Mouse (Mus musculus): ENCODE data around the gene Gpr107. TPM values are rescaled to one million over a fixed set of nuclear protein-coding genes. Genes with fewer than 3 reads are reported as not detected.

The Gpr107 gene
- polyA plus RNA-seq, 1 experiment from 2014 or later, result 27.8 TPM

DNA sequence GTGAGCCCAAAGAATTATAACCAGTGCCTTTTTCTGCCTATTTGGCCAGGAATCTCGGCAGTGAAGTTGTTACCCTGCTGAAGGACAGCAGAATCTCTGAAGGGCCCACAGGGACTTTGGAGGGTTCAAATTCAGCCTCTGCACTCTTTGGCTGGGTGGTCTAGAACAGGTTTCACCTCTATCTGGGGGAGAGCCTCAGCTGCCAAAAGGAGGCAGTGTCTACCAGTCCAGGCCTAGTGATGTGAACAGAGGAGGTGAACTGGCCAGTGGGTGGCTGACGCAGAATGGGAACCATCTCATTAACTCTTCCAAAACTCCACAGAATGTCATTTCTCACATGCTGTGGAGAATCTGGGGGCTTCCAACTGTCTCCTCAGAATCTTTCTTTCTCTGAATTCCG, 9.6 kb upstream of the Gpr107 start:
- Histone ChIP-seq H3K9me3 (ENCODE audit: control insufficient read depth, low read length) (no peaks in the 10 kb centered on the region), H3K4me1 (ENCODE audit: control insufficient read depth, insufficient read depth, low read length) (0 out of 2 replicates have a peak, but pooled peaks cover 3% of the 10 kb centered on the region), H3K27ac (ENCODE audit: low read depth, low read length) (no peak overlapping the region), H3K9ac (ENCODE audit: low read length) (no peak overlapping the region), H3K4me2 (peak overlapping the region; percentile 95), H3K27me3 (ENCODE audit: control insufficient read depth, insufficient read depth, low read length) (peaks cover 4% of the 10 kb centered on the region; the same call in 1 of the 2 replicates), H3K36me3 (ENCODE audit: control insufficient read depth, insufficient read depth, low read length) (no peaks in the 10 kb centered on the region), H3K4me3 (ENCODE audit: low read depth, low read length) (peak overlapping the region; percentile 83; the same call in 1 of the 2 replicates)
- DNase-seq (ENCODE audit: low spot score, missing footprints) (no peak), ATAC-seq (ENCODE audit: low FRiP score) (no peak)
- 34% methylated on average over 3 of the region's 3 CpGs for WGBS

DNA sequence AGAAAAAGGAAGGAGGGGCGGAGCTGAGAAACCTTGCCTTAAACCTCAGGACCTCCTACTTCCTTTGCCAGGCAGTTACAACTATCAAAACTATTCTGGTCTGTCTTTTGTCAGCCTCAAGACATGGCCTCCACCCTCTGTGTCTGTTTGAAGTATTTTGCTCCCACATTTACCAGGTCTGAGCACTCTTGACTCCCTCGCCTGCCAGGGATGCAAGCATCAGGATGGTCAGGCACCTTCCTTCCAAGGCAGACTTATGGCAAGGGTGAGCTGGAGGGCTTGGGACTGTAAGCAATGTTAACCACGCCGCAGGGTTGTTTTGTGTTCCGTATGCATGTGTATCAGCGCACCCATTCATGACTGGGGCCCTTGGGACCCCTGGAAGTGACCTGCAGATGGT, 8.8 kb upstream of the Gpr107 start:
- DNase-seq (ENCODE audit: low spot score, missing footprints) (peak; percentile 53), ATAC-seq (ENCODE audit: low FRiP score) (no peak)
- no peaks in the 10 kb centered on the region for H3K9me3 ChIP-seq (ENCODE audit: control insufficient read depth, low read length)
- H3K4me3 ChIP-seq (ENCODE audit: low read depth, low read length), result no peak overlapping the region
- H3K36me3 ChIP-seq (ENCODE audit: control insufficient read depth, insufficient read depth, low read length), result no peaks in the 10 kb centered on the region
- H3K27ac ChIP-seq (ENCODE audit: low read depth, low read length), result no peak overlapping the region
- H3K27me3 ChIP-seq (ENCODE audit: control insufficient read depth, insufficient read depth, low read length), result peaks cover 4% of the 10 kb centered on the region; the same call in 1 of the 2 replicates
- H3K4me2 ChIP-seq, result no peak overlapping the region
- no peak overlapping the region for H3K9ac ChIP-seq (ENCODE audit: low read length)
- 78% methylated on average over 6 of the region's 6 CpGs for WGBS
- 0 out of 2 replicates have a peak, but pooled peaks cover 3% of the 10 kb centered on the region for H3K4me1 ChIP-seq (ENCODE audit: control insufficient read depth, insufficient read depth, low read length)

DNA sequence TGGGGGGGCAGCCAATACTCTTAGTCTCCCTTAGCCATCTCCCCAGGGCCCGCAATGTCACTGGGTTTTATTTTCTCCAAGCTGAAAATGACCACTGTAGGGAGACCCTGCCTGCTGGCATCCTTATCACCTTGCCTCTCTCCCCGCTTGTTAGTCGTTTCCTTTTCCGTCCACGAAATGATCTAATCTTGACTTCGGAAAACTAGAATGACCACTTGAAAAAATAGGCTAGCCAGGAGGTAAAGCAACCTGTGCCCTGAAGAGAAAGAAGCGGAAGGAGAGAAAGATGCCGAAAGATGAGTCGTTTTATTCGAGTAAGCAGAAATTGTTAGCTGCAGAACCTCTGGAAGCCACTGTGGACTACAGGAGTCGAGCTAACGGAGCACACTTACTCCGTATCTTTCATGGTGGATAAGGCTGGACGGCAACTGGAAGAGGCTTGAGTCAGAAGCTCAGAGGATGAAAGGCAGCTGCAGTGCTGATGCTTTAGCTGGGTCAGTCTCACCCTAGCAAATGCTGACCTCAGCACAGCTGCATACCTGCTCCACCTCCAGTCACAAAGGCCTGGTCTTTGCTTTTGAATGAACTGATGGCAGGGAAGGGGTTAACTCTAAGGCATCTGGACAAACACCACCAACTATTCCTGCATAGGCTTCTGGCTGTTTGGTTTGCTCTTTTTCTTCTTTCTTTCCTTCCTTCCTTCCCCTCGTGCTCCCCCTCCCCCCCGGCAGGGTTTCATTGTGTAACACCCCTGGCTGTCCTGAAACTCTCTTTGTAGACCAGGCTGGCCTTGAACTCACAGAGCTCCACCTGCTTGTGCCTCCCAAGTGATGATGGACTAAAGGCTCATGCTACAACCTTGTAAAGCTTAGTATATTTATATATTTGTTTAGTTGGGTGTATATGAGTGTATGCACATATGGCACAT, 8.1 kb upstream of the Gpr107 start:
- ATAC-seq (ENCODE audit: low FRiP score) (no peak), DNase-seq (ENCODE audit: low spot score, missing footprints) (peak; percentile 74)
- peaks cover 4% of the 10 kb centered on the region; the same call in 1 of the 2 replicates for H3K27me3 ChIP-seq (ENCODE audit: control insufficient read depth, insufficient read depth, low read length)
- no peaks in the 10 kb centered on the region for H3K36me3 ChIP-seq (ENCODE audit: control insufficient read depth, insufficient read depth, low read length)
- WGBS, result 83% methylated on average over 16 of the region's 16 CpGs
- no peak overlapping the region for H3K27ac ChIP-seq (ENCODE audit: low read depth, low read length)
- H3K9me3 ChIP-seq (ENCODE audit: control insufficient read depth, low read length), result no peaks in the 10 kb centered on the region
- H3K9ac ChIP-seq (ENCODE audit: low read length), result no peak overlapping the region
- no peak overlapping the region for H3K4me3 ChIP-seq (ENCODE audit: low read depth, low read length)
- no peak overlapping the region for H3K4me2 ChIP-seq
- H3K4me1 ChIP-seq (ENCODE audit: control insufficient read depth, insufficient read depth, low read length), result 0 out of 2 replicates have a peak, but pooled peaks cover 3% of the 10 kb centered on the region

DNA sequence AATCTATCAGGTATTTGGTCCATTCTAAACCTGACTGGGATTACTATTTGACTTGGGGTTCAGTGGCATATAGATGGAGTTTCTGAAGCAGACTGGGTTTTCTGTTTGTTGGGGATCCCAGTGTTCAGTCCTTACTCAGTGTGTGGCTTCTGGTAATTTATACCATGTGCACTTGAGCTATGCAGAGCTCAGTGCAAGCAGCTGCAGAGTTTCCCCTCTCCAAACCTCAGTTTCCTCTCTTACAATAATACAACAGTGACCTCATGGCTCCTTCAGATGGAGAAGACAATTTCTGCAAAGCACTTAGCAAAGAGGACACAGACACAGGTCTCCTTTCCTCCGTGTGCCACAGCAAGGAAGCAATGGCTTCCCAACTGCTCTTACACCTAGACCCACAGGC, 7.2 kb upstream of the Gpr107 start:
- Histone ChIP-seq H3K9ac (ENCODE audit: low read length) (no peak overlapping the region), H3K27me3 (ENCODE audit: control insufficient read depth, insufficient read depth, low read length) (peaks cover 3% of the 10 kb centered on the region; the same call in 1 of the 2 replicates), H3K4me3 (ENCODE audit: low read depth, low read length) (no peak overlapping the region), H3K4me2 (no peak overlapping the region), H3K36me3 (ENCODE audit: control insufficient read depth, insufficient read depth, low read length) (no peaks in the 10 kb centered on the region), H3K9me3 (ENCODE audit: control insufficient read depth, low read length) (no peaks in the 10 kb centered on the region), H3K27ac (ENCODE audit: low read depth, low read length) (no peak overlapping the region), H3K4me1 (ENCODE audit: control insufficient read depth, insufficient read depth, low read length) (0 out of 2 replicates have a peak, but pooled peaks cover 3% of the 10 kb centered on the region)
- ATAC-seq (ENCODE audit: low FRiP score), result no peak
- DNase-seq (ENCODE audit: low spot score, missing footprints), result peak; percentile 53
- WGBS, result 64% methylated on average over 1 of the region's 1 CpGs

DNA sequence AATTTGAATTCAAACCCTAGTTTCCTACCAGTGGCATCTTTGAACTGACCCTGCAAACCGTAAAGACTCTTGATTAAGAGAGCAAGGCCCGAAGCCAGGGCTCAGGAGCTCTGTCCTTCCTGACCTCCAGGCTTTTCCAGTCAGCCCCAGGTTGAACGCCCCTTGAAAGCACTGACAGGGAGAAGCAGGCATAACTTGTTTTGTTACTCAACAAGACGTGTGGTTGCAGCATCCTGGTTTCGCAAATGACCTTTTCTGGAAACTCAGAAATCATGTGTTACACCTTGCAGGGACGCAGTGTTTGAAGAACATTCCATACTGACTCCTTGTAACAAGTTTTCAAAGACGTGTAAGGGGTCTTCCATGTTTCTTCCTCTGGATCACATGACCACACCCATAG, 5.1 kb upstream of the Gpr107 start:
- 83% methylated on average over 7 of the region's 7 CpGs for WGBS
- H3K9me3 ChIP-seq (ENCODE audit: control insufficient read depth, low read length), result no peaks in the 10 kb centered on the region
- DNase-seq (ENCODE audit: low spot score, missing footprints), result peak; percentile 44
- no peak overlapping the region for H3K4me2 ChIP-seq
- H3K36me3 ChIP-seq (ENCODE audit: control insufficient read depth, insufficient read depth, low read length), result no peaks in the 10 kb centered on the region
- ATAC-seq (ENCODE audit: low FRiP score), result no peak
- peaks cover 7% of the 10 kb centered on the region; the same call in 1 of the 2 replicates for H3K4me1 ChIP-seq (ENCODE audit: control insufficient read depth, insufficient read depth, low read length)
- no peak overlapping the region for H3K9ac ChIP-seq (ENCODE audit: low read length)
- no peaks in the 10 kb centered on the region for H3K27me3 ChIP-seq (ENCODE audit: control insufficient read depth, insufficient read depth, low read length)
- H3K4me3 ChIP-seq (ENCODE audit: low read depth, low read length), result no peak overlapping the region
- no peak overlapping the region for H3K27ac ChIP-seq (ENCODE audit: low read depth, low read length)

DNA sequence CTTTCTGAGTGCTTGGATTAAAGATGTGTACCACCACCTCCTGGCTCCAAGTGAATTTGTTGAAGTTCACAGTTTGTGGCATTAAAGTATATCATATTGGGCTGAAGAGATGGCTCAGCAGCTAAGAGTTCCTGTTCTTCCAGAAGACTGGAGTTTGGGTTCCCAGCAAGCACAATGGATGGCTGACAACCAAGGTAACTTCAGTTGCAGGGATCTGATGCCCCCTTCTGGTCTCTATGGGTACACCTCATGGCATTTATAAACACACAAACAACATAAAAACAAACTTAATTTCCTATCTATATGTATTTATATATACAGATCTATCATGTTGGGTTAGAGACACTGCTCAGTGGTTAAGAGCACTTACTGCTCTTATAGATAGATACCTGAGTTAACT, 1.4 kb upstream of the Gpr107 start:
- no peak overlapping the region for H3K4me3 ChIP-seq (ENCODE audit: low read depth, low read length)
- H3K36me3 ChIP-seq (ENCODE audit: control insufficient read depth, insufficient read depth, low read length), result no peaks in the 10 kb centered on the region
- no peak overlapping the region for H3K27ac ChIP-seq (ENCODE audit: low read depth, low read length)
- H3K4me1 ChIP-seq (ENCODE audit: control insufficient read depth, insufficient read depth, low read length), result peaks cover 12% of the 10 kb centered on the region
- H3K27me3 ChIP-seq (ENCODE audit: control insufficient read depth, insufficient read depth, low read length), result no peaks in the 10 kb centered on the region
- DNase-seq (ENCODE audit: low spot score, missing footprints) (peak; percentile 82), ATAC-seq (ENCODE audit: low FRiP score) (no peak)
- no peaks in the 10 kb centered on the region for H3K9me3 ChIP-seq (ENCODE audit: control insufficient read depth, low read length)
- H3K4me2 ChIP-seq, result no peak overlapping the region
- H3K9ac ChIP-seq (ENCODE audit: low read length), result no peak overlapping the region

DNA sequence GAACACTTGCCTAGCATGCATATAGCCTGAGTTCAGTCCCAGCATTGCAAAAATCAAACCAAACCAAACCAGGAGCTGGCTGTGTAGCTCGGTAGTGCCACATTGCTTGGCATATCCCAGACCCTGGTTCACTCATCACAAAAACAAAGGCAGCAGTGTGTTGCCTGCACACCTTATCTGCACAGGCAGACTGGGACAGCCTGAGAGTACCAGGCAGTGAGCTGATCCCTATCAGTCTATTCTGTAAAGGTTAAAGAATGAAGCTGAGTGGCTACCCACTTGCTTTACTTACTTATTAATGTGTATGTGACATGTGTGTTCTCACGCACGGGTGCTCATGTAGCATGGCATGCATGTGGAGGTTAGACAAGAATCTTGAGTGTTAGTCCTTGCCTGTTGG, 4.7 kb downstream of the Gpr107 start:
- 92% methylated on average over 3 of the region's 3 CpGs for WGBS
- Histone ChIP-seq H3K4me1 (ENCODE audit: control insufficient read depth, insufficient read depth, low read length) (peaks cover 5% of the 10 kb centered on the region), H3K9me3 (ENCODE audit: control insufficient read depth, low read length) (no peaks in the 10 kb centered on the region), H3K9ac (ENCODE audit: low read length) (no peak overlapping the region), H3K4me2 (no peak overlapping the region), H3K27ac (ENCODE audit: low read depth, low read length) (no peak overlapping the region), H3K36me3 (ENCODE audit: control insufficient read depth, insufficient read depth, low read length) (no peaks in the 10 kb centered on the region), H3K4me3 (ENCODE audit: low read depth, low read length) (no peak overlapping the region), H3K27me3 (ENCODE audit: control insufficient read depth, insufficient read depth, low read length) (no peaks in the 10 kb centered on the region)
- ATAC-seq (ENCODE audit: low FRiP score), result no peak
- DNase-seq (ENCODE audit: low spot score, missing footprints), result no peak

DNA sequence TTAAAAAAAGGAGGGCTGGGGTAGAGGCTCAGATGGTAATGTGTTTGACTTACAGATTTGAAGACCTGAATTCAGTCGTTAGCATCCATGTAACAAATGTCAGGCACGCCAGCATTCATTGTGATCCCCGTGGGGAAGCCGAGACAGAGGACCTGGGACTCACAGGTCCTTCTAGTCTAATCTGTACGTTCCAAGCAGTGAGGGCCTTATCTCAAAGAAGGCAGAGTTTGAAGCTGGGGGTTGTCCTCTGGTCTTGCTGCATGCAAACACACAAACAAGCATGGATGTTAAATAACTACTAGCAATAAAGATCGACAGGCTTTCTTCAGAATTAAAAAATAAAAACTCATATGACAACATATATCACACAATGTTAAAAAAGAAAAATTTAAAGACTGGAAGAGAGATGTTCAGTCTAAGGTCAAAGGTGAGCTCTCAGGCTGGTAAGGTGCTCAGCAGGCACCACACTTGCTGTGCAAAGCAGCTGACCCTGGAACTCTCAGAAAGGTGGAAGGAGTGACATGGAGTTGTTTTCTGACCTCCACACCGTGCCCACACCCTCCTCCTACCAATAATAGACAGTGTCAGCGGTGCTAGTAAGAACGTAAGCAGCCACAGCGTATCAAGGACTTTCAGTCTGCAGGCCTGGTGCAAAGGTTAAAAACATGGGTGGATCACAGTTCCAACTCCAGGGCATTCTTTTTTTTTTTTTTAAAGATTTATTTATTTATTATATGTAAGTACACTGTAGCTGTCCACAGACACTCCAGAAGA, 8.2 kb downstream of the Gpr107 start:
- no peak for ATAC-seq (ENCODE audit: low FRiP score)
- DNase-seq (ENCODE audit: low spot score, missing footprints), result no peak
- no peak overlapping the region for H3K4me2 ChIP-seq
- H3K27me3 ChIP-seq (ENCODE audit: control insufficient read depth, insufficient read depth, low read length), result no peaks in the 10 kb centered on the region
- H3K9me3 ChIP-seq (ENCODE audit: control insufficient read depth, low read length), result no peaks in the 10 kb centered on the region
- H3K36me3 ChIP-seq (ENCODE audit: control insufficient read depth, insufficient read depth, low read length), result no peaks in the 10 kb centered on the region
- H3K27ac ChIP-seq (ENCODE audit: low read depth, low read length), result no peak overlapping the region
- WGBS, result 89% methylated on average over 10 of the region's 10 CpGs
- H3K4me3 ChIP-seq (ENCODE audit: low read depth, low read length), result no peak overlapping the region
- H3K4me1 ChIP-seq (ENCODE audit: control insufficient read depth, insufficient read depth, low read length), result 0 out of 2 replicates have a peak, but pooled peaks cover 3% of the 10 kb centered on the region
- H3K9ac ChIP-seq (ENCODE audit: low read length), result no peak overlapping the region

DNA sequence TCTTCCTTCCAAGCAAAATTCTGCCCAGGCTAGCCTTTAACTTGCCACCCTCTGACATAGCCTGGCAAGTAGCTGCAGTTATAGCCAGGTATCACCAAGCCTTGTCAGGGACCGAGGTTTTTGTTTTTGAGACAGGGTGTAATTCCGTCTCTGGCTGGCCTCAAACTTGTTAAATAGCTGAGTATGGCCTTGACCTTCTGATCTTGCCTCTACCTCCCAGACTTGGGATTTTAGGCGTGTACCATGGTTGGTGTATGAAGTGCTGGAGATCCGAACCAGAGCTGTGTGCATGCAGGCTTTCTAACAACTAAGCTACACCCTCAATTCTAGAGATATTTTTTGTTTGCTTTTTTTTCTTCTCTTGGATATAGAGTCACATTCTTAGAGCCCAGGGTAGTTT, 9.5 kb downstream of the Gpr107 start:
- H3K27me3 ChIP-seq (ENCODE audit: control insufficient read depth, insufficient read depth, low read length), result no peaks in the 10 kb centered on the region
- no peaks in the 10 kb centered on the region for H3K36me3 ChIP-seq (ENCODE audit: control insufficient read depth, insufficient read depth, low read length)
- no peak overlapping the region for H3K9ac ChIP-seq (ENCODE audit: low read length)
- 0 out of 2 replicates have a peak, but pooled peaks cover 3% of the 10 kb centered on the region for H3K4me1 ChIP-seq (ENCODE audit: control insufficient read depth, insufficient read depth, low read length)
- ATAC-seq (ENCODE audit: low FRiP score) (no peak), DNase-seq (ENCODE audit: low spot score, missing footprints) (no peak)
- no peaks in the 10 kb centered on the region for H3K9me3 ChIP-seq (ENCODE audit: control insufficient read depth, low read length)
- H3K27ac ChIP-seq (ENCODE audit: low read depth, low read length), result no peak overlapping the region
- 90% methylated on average over 4 of the region's 4 CpGs for WGBS
- H3K4me2 ChIP-seq, result no peak overlapping the region
- no peak overlapping the region for H3K4me3 ChIP-seq (ENCODE audit: low read depth, low read length)
